Mouse (Mus musculus) kidney, embryonic 14.5 days (tissue): ENCODE results near the gene Il1b. TPM values are rescaled to one million over a fixed set of nuclear protein-coding genes. Genes with fewer than 3 reads are reported as not detected.

Experiments
- ATAC-seq: fragments of 200-750 bp; cut with Nextera tagmentation; 2 replicates; pipeline ENCODE4 v1.8.0; 2017; ENCODE audit warnings: moderate number of reproducible peaks, mild to moderate bottlenecking, moderate TSS enrichment, moderate library complexity; ENCODE audit not compliant: low FRiP score, low TSS enrichment
- H3K27ac ChIP-seq: fragments of 300-500 bp; sonication (generic); 2 replicates; pipeline ENCODE4 v1.5.1; 2014; ENCODE audit warnings: low read depth, mild to moderate bottlenecking, low read length, moderate library complexity, mixed read lengths
- H3K27me3 ChIP-seq: fragments of 300-500 bp; sonication (generic); 2 replicates; pipeline ENCODE4 v1.6.1; 2014; ENCODE audit warnings: mild to moderate bottlenecking, low read length; ENCODE audit not compliant: control insufficient read depth, insufficient read depth
- H3K36me3 ChIP-seq: fragments of 300-500 bp; sonication (generic); 2 replicates; pipeline ENCODE4 v1.6.1; 2014; ENCODE audit warnings: low read length, mixed read lengths; ENCODE audit not compliant: control insufficient read depth, insufficient read depth
- H3K4me1 ChIP-seq: fragments of 300-500 bp; sonication (generic); 2 replicates; pipeline ENCODE4 v1.6.1; 2014; ENCODE audit warnings: low read length, mixed read lengths; ENCODE audit not compliant: control insufficient read depth, insufficient read depth
- H3K4me2 ChIP-seq: fragments of 300-500 bp; sonication (generic); replicated peaks from 2 replicates; pipeline ENCODE4 v1.6.1; 2014; ENCODE audit warnings: low read depth, mild to moderate bottlenecking, low read length
- H3K4me3 ChIP-seq: fragments of 300-500 bp; sonication (generic); 2 replicates; pipeline ENCODE4 v1.5.1; 2014; ENCODE audit warnings: mild to moderate bottlenecking, low read length
- H3K9ac ChIP-seq: fragments of 300-500 bp; sonication (generic); 2 replicates; pipeline ENCODE4 v1.6.1; 2014; ENCODE audit warnings: low read depth, mild to moderate bottlenecking, low read length, moderate library complexity
- H3K9me3 ChIP-seq: fragments of 300-500 bp; sonication (generic); 2 replicates; pipeline ENCODE4 v1.6.1; 2016; ENCODE audit warnings: low read length; ENCODE audit not compliant: control insufficient read depth
- WGBS: fragments of 180-500 bp; shearing (Covaris S2); extraction: QIAGEN DNeasy Blood & Tissue Kit; methylation state at CpG from one replicate; pipeline ENCODE4 v1.1.7; 2014; 5-methylcytosine and 5-hydroxymethylcytosine counted together
- polyA plus RNA-seq: library from polyadenylated mRNA; unstranded; fragments of >200 nt; fragmentation: Nextera tagmentation; extraction: Ambion mirVana; gene quantifications from 2 replicates; pipeline ENCODE4 v1.2.1, GENCODE M21; 2014

Gene Il1b
- polyA plus RNA-seq, 1 experiment from 2014 or later = not detected

- Histone ChIP-seq H3K4me1 (no peaks in the 10 kb centered on the region), H3K9me3 (no peaks in the 10 kb centered on the region), H3K27ac (no peak overlapping the region), H3K27me3 (no peaks in the 10 kb centered on the region), H3K36me3 (no peaks in the 10 kb centered on the region), H3K4me3 (no peak overlapping the region), H3K9ac (no peak overlapping the region), H3K4me2 (no peak overlapping the region)
- no peak for ATAC-seq
- 88% methylated on average over 10 of the region's 10 CpGs for WGBS
Measured at GRCm38 (mm10) chr2:129360197-129360596, 10.7 kb downstream of the Il1b start.

GRCm38 (mm10) chr2:129338138-129338621, 32.8 kb downstream of the Il1b start:
- no peaks in the 10 kb centered on the region for H3K36me3 ChIP-seq
- H3K9me3 ChIP-seq = peaks cover 8% of the 10 kb centered on the region; the same call in 1 of the 2 replicates
- no peaks in the 10 kb centered on the region for H3K27me3 ChIP-seq
- no peak overlapping the region for H3K9ac ChIP-seq
- 79% methylated on average over 6 of the region's 6 CpGs for WGBS
- ATAC-seq = no peak
- no peak overlapping the region for H3K4me2 ChIP-seq
- H3K27ac ChIP-seq = no peak overlapping the region
- H3K4me1 ChIP-seq = no peaks in the 10 kb centered on the region
- H3K4me3 ChIP-seq = no peak overlapping the region

- no peak overlapping the region for H3K4me3 ChIP-seq
- H3K9ac ChIP-seq = no peak overlapping the region
- H3K27ac ChIP-seq = no peak overlapping the region
- WGBS = 69% methylated on average over 4 of the region's 4 CpGs
- H3K4me1 ChIP-seq = no peaks in the 10 kb centered on the region
- ATAC-seq = no peak
- H3K27me3 ChIP-seq = no peaks in the 10 kb centered on the region
- no peaks in the 10 kb centered on the region for H3K36me3 ChIP-seq
- no peaks in the 10 kb centered on the region for H3K9me3 ChIP-seq
- H3K4me2 ChIP-seq = no peak overlapping the region
Measured at GRCm38 (mm10) chr2:129333471-129333870, 37.5 kb downstream of the Il1b start.

DNA sequence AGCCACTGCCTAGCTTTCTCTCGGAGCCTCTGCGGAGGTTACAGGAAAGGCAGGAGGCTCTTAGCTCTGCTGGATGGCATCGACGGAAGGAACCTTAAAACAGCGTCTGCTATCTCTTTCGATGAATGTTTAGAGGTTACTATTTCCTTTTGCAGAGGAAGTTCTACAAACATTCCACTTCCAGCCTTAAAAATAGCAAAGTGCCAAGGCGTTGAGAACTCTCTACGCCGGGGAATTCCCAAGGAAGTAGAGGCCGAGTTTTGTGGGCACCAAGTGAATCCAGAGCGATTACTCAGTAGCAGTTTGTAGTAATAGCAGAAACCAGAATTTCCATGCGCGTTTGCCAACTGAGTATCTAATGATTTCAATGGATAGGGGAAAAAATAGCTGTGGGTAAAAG, 40.4 kb downstream of the Il1b start:
- Histone ChIP-seq H3K4me2 (no peak overlapping the region), H3K9ac (no peak overlapping the region), H3K9me3 (peaks cover 2% of the 10 kb centered on the region; the same call in 1 of the 2 replicates), H3K4me3 (no peak overlapping the region), H3K27ac (no peak overlapping the region), H3K4me1 (no peaks in the 10 kb centered on the region), H3K36me3 (no peaks in the 10 kb centered on the region), H3K27me3 (no peaks in the 10 kb centered on the region)
- ATAC-seq = no peak
- WGBS = 91% methylated on average over 13 of the region's 13 CpGs

- Histone ChIP-seq H3K4me1 (no peaks in the 10 kb centered on the region), H3K36me3 (no peaks in the 10 kb centered on the region), H3K27ac (no peak overlapping the region), H3K27me3 (no peaks in the 10 kb centered on the region), H3K9me3 (peaks cover 5% of the 10 kb centered on the region; the same call in 1 of the 2 replicates), H3K4me3 (no peak overlapping the region), H3K4me2 (no peak overlapping the region), H3K9ac (no peak overlapping the region)
- ATAC-seq = no peak
- WGBS = 75% methylated on average over 7 of the region's 7 CpGs
Measured at GRCm38 (mm10) chr2:129330024-129330423, 40.9 kb downstream of the Il1b start.

DNA sequence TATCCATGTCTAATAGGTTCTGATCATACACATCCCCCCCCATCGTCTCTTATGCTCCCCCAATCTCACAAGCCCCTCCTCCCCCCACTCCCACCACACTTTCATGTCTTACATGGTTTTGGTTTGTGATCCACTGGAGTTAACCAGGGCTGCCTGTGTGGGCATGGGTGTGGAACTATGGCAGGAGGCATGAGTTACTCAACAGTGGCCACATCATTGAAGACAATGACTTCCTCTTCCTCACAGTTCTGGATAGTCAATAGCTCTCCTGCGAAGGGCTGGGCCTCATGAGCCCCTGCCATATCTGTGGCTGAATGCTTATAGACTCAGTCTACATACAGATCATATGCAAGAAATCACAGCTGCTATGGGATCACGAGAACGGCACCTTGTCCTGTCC, 42.7 kb downstream of the Il1b start:
- Histone ChIP-seq H3K4me3 (no peak overlapping the region), H3K9me3 (peaks cover 5% of the 10 kb centered on the region; the same call in 1 of the 2 replicates), H3K9ac (no peak overlapping the region), H3K36me3 (no peaks in the 10 kb centered on the region), H3K4me2 (no peak overlapping the region), H3K27ac (no peak overlapping the region), H3K4me1 (no peaks in the 10 kb centered on the region), H3K27me3 (no peaks in the 10 kb centered on the region)
- no peak for ATAC-seq
- 89% methylated on average over 4 of the region's 4 CpGs for WGBS

GRCm38 (mm10) chr2:129324216-129324615, 46.7 kb downstream of the Il1b start:
- no peak overlapping the region for H3K9ac ChIP-seq
- 84% methylated on average over 3 of the region's 3 CpGs for WGBS
- H3K27me3 ChIP-seq = no peaks in the 10 kb centered on the region
- H3K4me1 ChIP-seq = no peaks in the 10 kb centered on the region
- ATAC-seq = no peak
- H3K4me3 ChIP-seq = no peak overlapping the region
- H3K4me2 ChIP-seq = no peak overlapping the region
- H3K36me3 ChIP-seq = no peaks in the 10 kb centered on the region
- H3K27ac ChIP-seq = no peak overlapping the region
- H3K9me3 ChIP-seq = peaks cover 5% of the 10 kb centered on the region; the same call in 1 of the 2 replicates

DNA sequence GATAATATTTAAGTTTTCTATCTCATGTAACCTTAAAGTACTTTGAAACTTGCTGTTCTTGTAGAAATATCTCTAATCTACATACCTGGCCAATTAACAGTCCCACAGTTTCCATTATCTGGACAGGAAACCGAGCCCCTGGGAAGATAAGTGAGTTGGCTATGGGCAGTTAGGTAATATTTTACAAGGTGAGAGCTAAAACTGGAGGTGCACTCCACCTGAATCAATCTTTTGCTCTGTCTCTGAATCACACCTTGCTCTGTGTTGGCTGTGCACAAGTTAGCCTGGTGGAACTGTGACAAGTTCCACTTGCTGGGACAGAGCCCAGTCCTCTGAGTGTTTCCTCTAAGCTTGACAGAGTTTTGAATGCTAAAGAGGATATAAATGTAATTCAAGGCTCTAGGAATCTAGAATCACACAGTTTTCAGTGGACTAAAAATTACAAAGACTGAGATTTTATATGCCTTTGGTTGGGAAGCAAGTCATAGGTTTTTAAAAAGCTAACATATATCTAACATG, 48.8 kb downstream of the Il1b start:
- no peaks in the 10 kb centered on the region for H3K36me3 ChIP-seq
- H3K4me3 ChIP-seq = no peak overlapping the region
- no peak overlapping the region for H3K27ac ChIP-seq
- peaks cover 5% of the 10 kb centered on the region; the same call in 1 of the 2 replicates for H3K9me3 ChIP-seq
- no peaks in the 10 kb centered on the region for H3K27me3 ChIP-seq
- no peak overlapping the region for H3K4me2 ChIP-seq
- WGBS = 67% methylated on average over 1 of the region's 1 CpGs
- ATAC-seq = no peak
- H3K4me1 ChIP-seq = no peaks in the 10 kb centered on the region
- H3K9ac ChIP-seq = no peak overlapping the region

- no peak overlapping the region for H3K9ac ChIP-seq
- H3K36me3 ChIP-seq = no peaks in the 10 kb centered on the region
- H3K9me3 ChIP-seq = no peaks in the 10 kb centered on the region
- no peak overlapping the region for H3K27ac ChIP-seq
- WGBS = 80% methylated on average over 8 of the region's 8 CpGs
- H3K4me3 ChIP-seq = no peak overlapping the region
- H3K4me1 ChIP-seq = no peaks in the 10 kb centered on the region
- no peak for ATAC-seq
- no peak overlapping the region for H3K4me2 ChIP-seq
- no peaks in the 10 kb centered on the region for H3K27me3 ChIP-seq
Measured at GRCm38 (mm10) chr2:129320033-129320605, 50.8 kb downstream of the Il1b start.
